Mouse (Mus musculus): ENCODE measurements at regions not wholly inside any gene's neighbourhood (a gene's known extent, or its start where the extent isn't known, plus 50 kb on each side); places are given as distances from the start of the nearest gene placed in this dataset.

GRCm38 (mm10) chr13:16204097-16204496 is 192.4 kb downstream of the Inhba start:
- TF ChIP-seq CTCF (IDR thresholded peaks at IDR 0.05; ENCODE audit: extremely low read depth, insufficient read depth, low read length) (no peak), POLR2A (IDR thresholded peaks at IDR 0.05; ENCODE audit: extremely low read depth, insufficient read depth, low read length) (no peak)
